Mouse (Mus musculus): Measurements from ENCODE around the gene Col16a1. TPM values are rescaled to one million over a fixed set of nuclear protein-coding genes. Genes with fewer than 3 reads are reported as not detected.
A peak's percentile ranks its signal among the peaks of the same experiment; 100 is the strongest.

The Col16a1 gene
- total RNA-seq, 4 experiments from 2014 or later: 15.2 to 28.1 (median 21.2) TPM

- no peak for DNase-seq (ENCODE audit: low spot score in 2 of 2)
Measured at GRCm38 (mm10) chr4:130082211-130082610, 34.6 kb downstream of the Col16a1 start.

GRCm38 (mm10) chr4:130084331-130084945 lies 36.8 kb downstream of the Col16a1 start:
- DNase-seq (ENCODE audit: low spot score in 2 of 2): no peak

- DNase-seq (ENCODE audit: low spot score in 2 of 2): no peak
Measured at GRCm38 (mm10) chr4:130085246-130085820, 37.7 kb downstream of the Col16a1 start.

- peak; percentile 75 to 97 for DNase-seq (ENCODE audit: low spot score in 2 of 2)
Measured at GRCm38 (mm10) chr4:130087293-130087692, 39.7 kb downstream of the Col16a1 start.

GRCm38 (mm10) chr4:130095137-130095536 lies 47.5 kb downstream of the Col16a1 start:
- DNase-seq (ENCODE audit: low spot score in 2 of 2): no peak

GRCm38 (mm10) chr4:130101183-130101582 lies 53.5 kb downstream of the Col16a1 start:
- DNase-seq (ENCODE audit: low spot score in 2 of 2): no peak

GRCm38 (mm10) chr4:130102111-130102651 lies 54.5 kb downstream of the Col16a1 start, which contains the start of gene Pef1:
Pef1 (plus strand) TSS chr4:130102558.
- no peak for DNase-seq (ENCODE audit: low spot score in 2 of 2)

GRCm38 (mm10) chr4:130103632-130104031 lies 56.0 kb downstream of the Col16a1 start:
- DNase-seq (ENCODE audit: low spot score in 2 of 2): no peak

GRCm38 (mm10) chr4:130104584-130104983 lies 56.9 kb downstream of the Col16a1 start:
- no peak for DNase-seq (ENCODE audit: low spot score in 2 of 2)

GRCm38 (mm10) chr4:130107065-130107443 lies 59.4 kb downstream of the Col16a1 start:
- no peak for DNase-seq (ENCODE audit: low spot score in 2 of 2)

- DNase-seq (ENCODE audit: low spot score in 2 of 2): peak; percentile 99 to 100
Measured at GRCm38 (mm10) chr4:130107444-130108131, 59.9 kb downstream of the Col16a1 start.

- DNase-seq (ENCODE audit: low spot score in 2 of 2): no peak
Measured at GRCm38 (mm10) chr4:130108929-130109328, 61.3 kb downstream of the Col16a1 start.

GRCm38 (mm10) chr4:130109666-130110065 lies 62.0 kb downstream of the Col16a1 start:
- no peak for DNase-seq (ENCODE audit: low spot score in 2 of 2)

- DNase-seq (ENCODE audit: low spot score in 2 of 2): no peak
Measured at GRCm38 (mm10) chr4:130110091-130110490, 62.5 kb downstream of the Col16a1 start.

GRCm38 (mm10) chr4:130112299-130112698 lies 64.7 kb downstream of the Col16a1 start:
- no peak for DNase-seq (ENCODE audit: low spot score in 2 of 2)

- DNase-seq (ENCODE audit: low spot score in 2 of 2): no peak
Measured at GRCm38 (mm10) chr4:130112732-130113131, 65.1 kb downstream of the Col16a1 start.

- DNase-seq (ENCODE audit: low spot score in 2 of 2): no peak
Measured at GRCm38 (mm10) chr4:130120752-130121151, 73.1 kb downstream of the Col16a1 start.

GRCm38 (mm10) chr4:130121560-130121959 lies 73.9 kb downstream of the Col16a1 start:
- no peak for DNase-seq (ENCODE audit: low spot score in 2 of 2)

GRCm38 (mm10) chr4:130123020-130123419 lies 75.4 kb downstream of the Col16a1 start:
- no peak for DNase-seq (ENCODE audit: low spot score in 2 of 2)

- DNase-seq (ENCODE audit: low spot score in 2 of 2): no peak
Measured at GRCm38 (mm10) chr4:130124110-130124509, 76.5 kb downstream of the Col16a1 start.

- DNase-seq (ENCODE audit: low spot score in 2 of 2): no peak
Measured at GRCm38 (mm10) chr4:130125164-130125563, 77.5 kb downstream of the Col16a1 start.

- no peak for DNase-seq (ENCODE audit: low spot score in 2 of 2)
Measured at GRCm38 (mm10) chr4:130125935-130126334, 78.3 kb downstream of the Col16a1 start.
